Mouse (Mus musculus): ENCODE data around the gene Lrr1. TPM values are rescaled to one million over a fixed set of nuclear protein-coding genes. Genes with fewer than 3 reads are reported as not detected.

Gene Lrr1
- polyA plus RNA-seq, 1 experiment from 2014 or later, result 31.1 TPM

DNA sequence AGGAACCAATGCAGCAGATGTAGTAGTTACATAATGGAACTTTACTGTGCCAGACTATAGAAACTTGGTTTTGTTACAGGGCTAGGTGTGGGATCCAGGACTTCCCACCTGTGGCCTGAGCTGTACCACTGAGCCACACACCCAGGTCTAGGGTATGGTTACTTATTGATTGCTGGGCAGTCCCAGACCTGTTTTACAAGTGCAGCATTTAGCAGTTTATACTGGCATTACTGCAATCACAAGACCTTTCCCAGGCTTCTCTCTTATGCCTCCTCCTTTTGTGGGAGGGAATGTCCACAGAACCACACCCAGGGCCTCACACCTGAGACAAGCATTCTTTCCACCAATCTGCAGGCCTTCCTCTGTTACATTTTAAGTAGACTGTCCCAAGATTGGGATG lies 30.4 kb downstream of the Lrr1 start:
- Histone ChIP-seq H3K9me3 (ENCODE audit: control insufficient read depth, low read length) (no peaks in the 10 kb centered on the region), H3K27ac (ENCODE audit: low read depth, low read length) (no peak overlapping the region), H3K4me1 (ENCODE audit: control insufficient read depth, insufficient read depth, low read length) (peaks cover 15% of the 10 kb centered on the region), H3K4me2 (no peak overlapping the region), H3K4me3 (ENCODE audit: low read depth, low read length) (no peak overlapping the region), H3K9ac (ENCODE audit: low read length) (no peak overlapping the region), H3K36me3 (ENCODE audit: control insufficient read depth, insufficient read depth, low read length) (peaks cover 8% of the 10 kb centered on the region; the same call in 1 of the 2 replicates), H3K27me3 (ENCODE audit: control insufficient read depth, insufficient read depth, low read length) (no peaks in the 10 kb centered on the region)
- ATAC-seq (ENCODE audit: low FRiP score) (no peak), DNase-seq (ENCODE audit: low spot score, missing footprints) (peak; percentile 64)

- WGBS, result 76% methylated on average over 16 of the region's 16 CpGs
- no peaks in the 10 kb centered on the region for H3K27me3 ChIP-seq (ENCODE audit: control insufficient read depth, insufficient read depth, low read length)
- H3K9me3 ChIP-seq (ENCODE audit: control insufficient read depth, low read length), result no peaks in the 10 kb centered on the region
- H3K9ac ChIP-seq (ENCODE audit: low read length), result no peak within 1 kb of the TSS
- DNase-seq (ENCODE audit: low spot score, missing footprints), result peak; percentile 83
- H3K4me3 ChIP-seq (ENCODE audit: low read depth, low read length), result no peak within 1 kb of the TSS
- peak; percentile 52; the same call in 1 of the 2 replicates for ATAC-seq (ENCODE audit: low FRiP score)
- H3K4me2 ChIP-seq, result no peak within 1 kb of the TSS
- H3K4me1 ChIP-seq (ENCODE audit: control insufficient read depth, insufficient read depth, low read length), result no peaks in the 10 kb centered on the region
- peaks cover 11% of the 10 kb centered on the region; the same call in 1 of the 2 replicates for H3K36me3 ChIP-seq (ENCODE audit: control insufficient read depth, insufficient read depth, low read length)
- H3K27ac ChIP-seq (ENCODE audit: low read depth, low read length), result no peak within 1 kb of the TSS
Measured at GRCm38 (mm10) chr12:69204052-69204833, 35.6 kb downstream of the Lrr1 start, which contains the start of gene Gm49384. TSS of gene Gm49384 (minus strand) at chr12:69204267.

GRCm38 (mm10) chr12:69207396-69207795 lies 38.8 kb downstream of the Lrr1 start:
- ATAC-seq (ENCODE audit: low FRiP score) (no peak), DNase-seq (ENCODE audit: low spot score, missing footprints) (peak; percentile 66)
- H3K9ac ChIP-seq (ENCODE audit: low read length), result no peak overlapping the region
- 95% methylated on average over 8 of the region's 8 CpGs for WGBS
- no peaks in the 10 kb centered on the region for H3K9me3 ChIP-seq (ENCODE audit: control insufficient read depth, low read length)
- no peak overlapping the region for H3K4me3 ChIP-seq (ENCODE audit: low read depth, low read length)
- no peak overlapping the region for H3K27ac ChIP-seq (ENCODE audit: low read depth, low read length)
- H3K27me3 ChIP-seq (ENCODE audit: control insufficient read depth, insufficient read depth, low read length), result no peaks in the 10 kb centered on the region
- peaks cover 13% of the 10 kb centered on the region for H3K36me3 ChIP-seq (ENCODE audit: control insufficient read depth, insufficient read depth, low read length)
- H3K4me2 ChIP-seq, result no peak overlapping the region
- no peaks in the 10 kb centered on the region for H3K4me1 ChIP-seq (ENCODE audit: control insufficient read depth, insufficient read depth, low read length)

- H3K36me3 ChIP-seq (ENCODE audit: control insufficient read depth, insufficient read depth, low read length), result peaks cover 14% of the 10 kb centered on the region
- DNase-seq (ENCODE audit: low spot score, missing footprints) (peak; percentile 78), ATAC-seq (ENCODE audit: low FRiP score) (no peak)
- no peak overlapping the region for H3K4me2 ChIP-seq
- H3K4me3 ChIP-seq (ENCODE audit: low read depth, low read length), result no peak overlapping the region
- H3K4me1 ChIP-seq (ENCODE audit: control insufficient read depth, insufficient read depth, low read length), result no peaks in the 10 kb centered on the region
- no peaks in the 10 kb centered on the region for H3K27me3 ChIP-seq (ENCODE audit: control insufficient read depth, insufficient read depth, low read length)
- 97% methylated on average over 7 of the region's 7 CpGs for WGBS
- H3K27ac ChIP-seq (ENCODE audit: low read depth, low read length), result no peak overlapping the region
- H3K9ac ChIP-seq (ENCODE audit: low read length), result no peak overlapping the region
- no peaks in the 10 kb centered on the region for H3K9me3 ChIP-seq (ENCODE audit: control insufficient read depth, low read length)
Measured at GRCm38 (mm10) chr12:69207926-69208325, 39.3 kb downstream of the Lrr1 start.

GRCm38 (mm10) chr12:69208520-69208919 lies 39.9 kb downstream of the Lrr1 start:
- H3K27ac ChIP-seq (ENCODE audit: low read depth, low read length), result no peak overlapping the region
- 83% methylated on average over 2 of the region's 2 CpGs for WGBS
- H3K4me2 ChIP-seq, result no peak overlapping the region
- H3K9ac ChIP-seq (ENCODE audit: low read length), result no peak overlapping the region
- H3K9me3 ChIP-seq (ENCODE audit: control insufficient read depth, low read length), result no peaks in the 10 kb centered on the region
- no peak overlapping the region for H3K4me3 ChIP-seq (ENCODE audit: low read depth, low read length)
- no peaks in the 10 kb centered on the region for H3K27me3 ChIP-seq (ENCODE audit: control insufficient read depth, insufficient read depth, low read length)
- H3K4me1 ChIP-seq (ENCODE audit: control insufficient read depth, insufficient read depth, low read length), result no peaks in the 10 kb centered on the region
- ATAC-seq (ENCODE audit: low FRiP score) (no peak), DNase-seq (ENCODE audit: low spot score, missing footprints) (peak; percentile 64)
- H3K36me3 ChIP-seq (ENCODE audit: control insufficient read depth, insufficient read depth, low read length), result peaks cover 14% of the 10 kb centered on the region

GRCm38 (mm10) chr12:69210056-69210979 lies 41.7 kb downstream of the Lrr1 start:
- WGBS, result 94% methylated on average over 18 of the region's 18 CpGs
- no peak overlapping the region for H3K4me3 ChIP-seq (ENCODE audit: low read depth, low read length)
- no peaks in the 10 kb centered on the region for H3K9me3 ChIP-seq (ENCODE audit: control insufficient read depth, low read length)
- no peaks in the 10 kb centered on the region for H3K27me3 ChIP-seq (ENCODE audit: control insufficient read depth, insufficient read depth, low read length)
- no peaks in the 10 kb centered on the region for H3K4me1 ChIP-seq (ENCODE audit: control insufficient read depth, insufficient read depth, low read length)
- H3K27ac ChIP-seq (ENCODE audit: low read depth, low read length), result no peak overlapping the region
- ATAC-seq (ENCODE audit: low FRiP score) (no peak), DNase-seq (ENCODE audit: low spot score, missing footprints) (peak; percentile 70)
- H3K36me3 ChIP-seq (ENCODE audit: control insufficient read depth, insufficient read depth, low read length), result peaks cover 17% of the 10 kb centered on the region
- no peak overlapping the region for H3K9ac ChIP-seq (ENCODE audit: low read length)
- H3K4me2 ChIP-seq, result no peak overlapping the region

DNA sequence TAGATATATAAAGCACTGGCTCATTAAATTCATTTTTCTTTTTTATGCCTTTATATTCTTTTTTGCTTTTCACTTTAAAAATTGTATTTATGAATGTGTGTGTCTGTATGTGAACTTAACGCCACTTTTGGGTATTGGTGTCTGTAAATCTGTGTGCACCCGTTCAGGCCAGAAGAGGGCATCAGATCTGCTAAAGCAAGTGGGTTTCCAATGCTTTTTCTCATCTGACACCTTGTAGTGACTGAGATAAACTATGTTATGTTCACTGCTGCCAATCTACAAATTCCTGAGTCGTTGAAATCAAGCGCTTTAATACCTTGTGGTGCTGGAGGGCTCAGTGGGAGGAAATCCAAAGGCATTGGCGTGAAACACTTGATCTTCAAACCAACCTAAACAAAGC lies 42.4 kb downstream of the Lrr1 start:
- WGBS, result 93% methylated on average over 5 of the region's 5 CpGs
- Histone ChIP-seq H3K9me3 (ENCODE audit: control insufficient read depth, low read length) (no peaks in the 10 kb centered on the region), H3K9ac (ENCODE audit: low read length) (no peak overlapping the region), H3K27me3 (ENCODE audit: control insufficient read depth, insufficient read depth, low read length) (no peaks in the 10 kb centered on the region), H3K4me3 (ENCODE audit: low read depth, low read length) (no peak overlapping the region), H3K4me1 (ENCODE audit: control insufficient read depth, insufficient read depth, low read length) (no peaks in the 10 kb centered on the region), H3K27ac (ENCODE audit: low read depth, low read length) (no peak overlapping the region), H3K36me3 (ENCODE audit: control insufficient read depth, insufficient read depth, low read length) (peaks cover 17% of the 10 kb centered on the region), H3K4me2 (no peak overlapping the region)
- DNase-seq (ENCODE audit: low spot score, missing footprints), result no peak
- no peak for ATAC-seq (ENCODE audit: low FRiP score)

DNA sequence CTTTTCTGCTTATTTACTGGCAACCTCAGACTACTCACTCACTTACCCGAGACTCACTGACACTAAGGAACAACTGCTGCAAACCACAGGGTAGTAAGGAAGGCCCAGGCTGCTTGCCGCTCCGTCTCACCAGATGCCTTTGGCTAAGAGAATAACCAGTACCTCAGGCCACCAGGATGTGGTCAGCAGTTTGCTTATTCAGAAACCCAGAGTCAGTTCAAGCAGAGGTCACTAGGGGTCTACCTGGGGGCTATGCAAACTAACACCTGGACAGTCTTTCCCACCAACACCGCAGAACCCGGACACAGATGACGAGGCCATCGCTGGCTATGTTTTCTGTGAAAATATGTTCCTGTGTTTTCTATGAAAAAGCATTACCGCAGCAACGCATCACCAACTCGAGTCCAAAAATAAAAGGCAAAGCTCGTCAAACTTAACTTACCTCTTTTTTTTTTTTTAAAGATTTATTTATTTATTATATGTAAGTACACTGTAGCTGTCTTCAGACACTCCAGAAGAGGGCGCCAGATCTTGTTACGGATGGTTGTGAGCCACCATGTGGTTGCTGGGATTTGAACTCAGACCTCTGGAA lies 44.7 kb downstream of the Lrr1 start:
- 92% methylated on average over 13 of the region's 13 CpGs for WGBS
- ATAC-seq (ENCODE audit: low FRiP score) (no peak), DNase-seq (ENCODE audit: low spot score, missing footprints) (no peak)
- Histone ChIP-seq H3K36me3 (ENCODE audit: control insufficient read depth, insufficient read depth, low read length) (peaks cover 14% of the 10 kb centered on the region), H3K4me2 (no peak overlapping the region), H3K4me3 (ENCODE audit: low read depth, low read length) (no peak overlapping the region), H3K27ac (ENCODE audit: low read depth, low read length) (no peak overlapping the region), H3K4me1 (ENCODE audit: control insufficient read depth, insufficient read depth, low read length) (no peaks in the 10 kb centered on the region), H3K9me3 (ENCODE audit: control insufficient read depth, low read length) (no peaks in the 10 kb centered on the region), H3K9ac (ENCODE audit: low read length) (no peak overlapping the region), H3K27me3 (ENCODE audit: control insufficient read depth, insufficient read depth, low read length) (no peaks in the 10 kb centered on the region)
